Mouse (Mus musculus) ovary, postnatal 36 days (tissue): ENCODE measurements at regions not wholly inside any gene's neighbourhood (a gene's known extent, or its start where the extent isn't known, plus 50 kb on each side); places are given as distances from the start of the nearest gene placed in this dataset.

Source experiments
- DNase-seq: peaks from one replicate; pipeline ENCODE4 v3.0.0; 2022; ENCODE audit warnings: low spot score, mixed read lengths

- no peak for DNase-seq
Observed at GRCm38 (mm10) chr6:127252000-127252721, 100.2 kb upstream of the Ccnd2 start.

- no peak for DNase-seq
Observed at GRCm38 (mm10) chr6:127253935-127254334, 101.9 kb upstream of the Ccnd2 start.

- DNase-seq = no peak
Observed at GRCm38 (mm10) chr6:127263903-127264680, 112.1 kb upstream of the Ccnd2 start.

GRCm38 (mm10) chr6:127265063-127265775, 113.2 kb upstream of the Ccnd2 start:
- no peak for DNase-seq

GRCm38 (mm10) chr6:127265901-127266812, 114.2 kb upstream of the Ccnd2 start:
- peak; percentile 67 for DNase-seq

GRCm38 (mm10) chr6:127266813-127267165, 114.8 kb upstream of the Ccnd2 start:
- DNase-seq = no peak

- no peak for DNase-seq
Observed at GRCm38 (mm10) chr6:127269021-127269420, 117.0 kb upstream of the Ccnd2 start.

- no peak for DNase-seq
Observed at GRCm38 (mm10) chr6:127269525-127270044, 117.6 kb upstream of the Ccnd2 start.

- no peak for DNase-seq
Observed at GRCm38 (mm10) chr6:127270774-127271173, 118.8 kb upstream of the Ccnd2 start.

- no peak for DNase-seq
Observed at GRCm38 (mm10) chr6:127271418-127271817, 119.4 kb upstream of the Ccnd2 start.

- no peak for DNase-seq
Observed at GRCm38 (mm10) chr6:127272630-127273029, 120.6 kb upstream of the Ccnd2 start.

GRCm38 (mm10) chr6:127274732-127275429, 122.9 kb upstream of the Ccnd2 start:
- no peak for DNase-seq

GRCm38 (mm10) chr6:127275430-127275784, 123.4 kb upstream of the Ccnd2 start:
- no peak for DNase-seq

GRCm38 (mm10) chr6:127276362-127276761, 124.4 kb upstream of the Ccnd2 start:
- DNase-seq = no peak

- DNase-seq = no peak
Observed at GRCm38 (mm10) chr6:127278402-127278801, 126.4 kb upstream of the Ccnd2 start.

- DNase-seq = no peak
Observed at GRCm38 (mm10) chr6:127284226-127284625, 132.2 kb upstream of the Ccnd2 start.

- DNase-seq = no peak
Observed at GRCm38 (mm10) chr6:127286681-127287476, 134.9 kb upstream of the Ccnd2 start.

- no peak for DNase-seq
Observed at GRCm38 (mm10) chr6:127288946-127289345, 137.0 kb upstream of the Ccnd2 start.

- no peak for DNase-seq
Observed at GRCm38 (mm10) chr6:127291937-127292336, 139.9 kb upstream of the Ccnd2 start.

- no peak for DNase-seq
Observed at GRCm38 (mm10) chr6:127293829-127294228, 141.8 kb upstream of the Ccnd2 start.
